Mouse (Mus musculus): ENCODE data around the gene Olfr1193. TPM values are rescaled to one million over a fixed set of nuclear protein-coding genes. Genes with fewer than 3 reads are reported as not detected.

The Olfr1193 gene
- total RNA-seq (2023): not detected

GRCm38 (mm10) chr2:88675328-88675727 lies at the start of gene Olfr1193:
Olfr1193 (plus strand) TSS chr2:88675628.

GRCm38 (mm10) chr2:88640242-88640641 lies 35.2 kb upstream of the Olfr1193 start, which contains the start of gene Olfr1191-ps1:
Olfr1191-ps1 (plus strand) TSS chr2:88640542.

GRCm38 (mm10) chr2:88648209-88648608 lies 27.2 kb upstream of the Olfr1193 start, which contains the start of gene Olfr1192-ps1:
Olfr1192-ps1 (plus strand) TSS chr2:88648509.

GRCm38 (mm10) chr2:88689087-88689486 lies 13.7 kb downstream of the Olfr1193 start, which contains the start of gene Olfr1195:
Olfr1195 (minus strand) TSS chr2:88689187.

GRCm38 (mm10) chr2:88704497-88704896 lies 29.1 kb downstream of the Olfr1193 start, which contains the start of gene Olfr1196:
Olfr1196 (minus strand) TSS chr2:88704597.

Other genes with a start within 250 kb of the Olfr1193 start
- not detected for gene Olfr1181, start 249.5 kb upstream of the Olfr1193 start, total RNA-seq (2023)
- not detected for gene Gm13757, start 226.5 kb upstream of the Olfr1193 start, total RNA-seq (2023)
- not detected for gene Olfr1183, start 220.8 kb upstream of the Olfr1193 start, total RNA-seq (2023)
- not detected for gene Olfr1184, start 192.0 kb upstream of the Olfr1193 start, total RNA-seq (2023)
- gene Olfr1185-ps1, start 182.3 kb upstream of the Olfr1193 start, total RNA-seq (2023): not detected
- not detected for gene Olfr1186, start 157.1 kb upstream of the Olfr1193 start, total RNA-seq (2023)
- gene Olfr1188, start 118.7 kb upstream of the Olfr1193 start, total RNA-seq (2023): not detected
- not detected for gene Olfr1189, start 89.2 kb upstream of the Olfr1193 start, total RNA-seq (2023)
- gene Olfr1191-ps1, start 35.1 kb upstream of the Olfr1193 start, total RNA-seq (2023): under 1 TPM in 1 of 2 experiments, not detected in 1; 0.12 TPM
- not detected for gene Olfr1192-ps1, start 27.1 kb upstream of the Olfr1193 start, total RNA-seq (2023)
- not detected for gene Olfr1195, start 13.6 kb downstream of the Olfr1193 start, total RNA-seq (2023)
- gene Olfr1196, start 29.0 kb downstream of the Olfr1193 start, total RNA-seq (2023): not detected
- not detected for gene Olfr1197, start 56.7 kb downstream of the Olfr1193 start, total RNA-seq (2023)
- not detected for gene Olfr1198, start 75.7 kb downstream of the Olfr1193 start, total RNA-seq (2023)
- not detected for gene Olfr1199, start 84.8 kb downstream of the Olfr1193 start, total RNA-seq (2023)
- gene Olfr1200, start 94.9 kb downstream of the Olfr1193 start, total RNA-seq (2023): not detected
- not detected for gene Olfr1201, start 117.4 kb downstream of the Olfr1193 start, total RNA-seq (2023)
- not detected for gene Olfr1202, start 138.9 kb downstream of the Olfr1193 start, total RNA-seq (2023)
- gene Olfr1205, start 154.1 kb downstream of the Olfr1193 start, total RNA-seq (2023): not detected
- gene Olfr1204, start 173.7 kb downstream of the Olfr1193 start, total RNA-seq (2023): not detected
- not detected for gene Olfr1206, start 187.6 kb downstream of the Olfr1193 start, total RNA-seq (2023)
- gene Olfr1208, start 226.7 kb downstream of the Olfr1193 start, total RNA-seq (2023): not detected
- not detected for gene Olfr1209, start 239.5 kb downstream of the Olfr1193 start, total RNA-seq (2023)